Mouse (Mus musculus): ENCODE results near the gene Slc3a2.

Gene Slc3a2

GRCm38 (mm10) chr19:8710057-8710456 is 13.1 kb downstream of the Slc3a2 start:
- no peak for DNase-seq (ENCODE audit: low read depth, low spot score)

GRCm38 (mm10) chr19:8708954-8709353 is 14.2 kb downstream of the Slc3a2 start:
- no peak for DNase-seq (ENCODE audit: low read depth, low spot score)

GRCm38 (mm10) chr19:8706930-8707329 is 16.2 kb downstream of the Slc3a2 start:
- no peak for DNase-seq (ENCODE audit: low read depth, low spot score)

- no peak for DNase-seq (ENCODE audit: low read depth, low spot score)
Observed at GRCm38 (mm10) chr19:8706132-8706667, 17.0 kb downstream of the Slc3a2 start.

- no peak for DNase-seq (ENCODE audit: low read depth, low spot score)
Observed at GRCm38 (mm10) chr19:8705026-8705708, 18.0 kb downstream of the Slc3a2 start.

- no peak for DNase-seq (ENCODE audit: low read depth, low spot score)
Observed at GRCm38 (mm10) chr19:8703571-8703970, 19.6 kb downstream of the Slc3a2 start.

- no peak for DNase-seq (ENCODE audit: low read depth, low spot score)
Observed at GRCm38 (mm10) chr19:8702458-8702857, 20.7 kb downstream of the Slc3a2 start.

GRCm38 (mm10) chr19:8699652-8700051 is 23.5 kb downstream of the Slc3a2 start:
- no peak for DNase-seq (ENCODE audit: low read depth, low spot score)

GRCm38 (mm10) chr19:8695330-8695729 is 27.8 kb downstream of the Slc3a2 start:
- no peak for DNase-seq (ENCODE audit: low read depth, low spot score)

- no peak for DNase-seq (ENCODE audit: low read depth, low spot score)
Observed at GRCm38 (mm10) chr19:8692740-8693139, 30.4 kb downstream of the Slc3a2 start.

GRCm38 (mm10) chr19:8691871-8692539 is 31.2 kb downstream of the Slc3a2 start:
- DNase-seq (ENCODE audit: low read depth, low spot score), result peak; percentile 58

- no peak for DNase-seq (ENCODE audit: low read depth, low spot score)
Observed at GRCm38 (mm10) chr19:8683627-8684026, 39.5 kb downstream of the Slc3a2 start.

- DNase-seq (ENCODE audit: low read depth, low spot score), result peak; percentile 94
Observed at GRCm38 (mm10) chr19:8682996-8683395, 40.2 kb downstream of the Slc3a2 start.

GRCm38 (mm10) chr19:8681633-8682362 is 41.4 kb downstream of the Slc3a2 start:
- no peak for DNase-seq (ENCODE audit: low read depth, low spot score)

- no peak for DNase-seq (ENCODE audit: low read depth, low spot score)
Observed at GRCm38 (mm10) chr19:8679031-8679779, 44.0 kb downstream of the Slc3a2 start.

GRCm38 (mm10) chr19:8673336-8674063 is 49.7 kb downstream of the Slc3a2 start:
- no peak for DNase-seq (ENCODE audit: low read depth, low spot score)

- DNase-seq (ENCODE audit: low read depth, low spot score), result no peak
Observed at GRCm38 (mm10) chr19:8672859-8673258, 50.3 kb downstream of the Slc3a2 start.

- DNase-seq (ENCODE audit: low read depth, low spot score), result peak; percentile 67
Observed at GRCm38 (mm10) chr19:8665746-8666145, 57.4 kb downstream of the Slc3a2 start.

- no peak for DNase-seq (ENCODE audit: low read depth, low spot score)
Observed at GRCm38 (mm10) chr19:8664859-8665258, 58.3 kb downstream of the Slc3a2 start.

- peak; percentile 69 for DNase-seq (ENCODE audit: low read depth, low spot score)
Observed at GRCm38 (mm10) chr19:8663911-8664421, 59.2 kb downstream of the Slc3a2 start.

Data from telencephalon, adult 2 months (tissue).